Mouse (Mus musculus) midbrain, embryonic 14.5 days (tissue): ENCODE data around the gene Klhl12. TPM values are rescaled to one million over a fixed set of nuclear protein-coding genes. Genes with fewer than 3 reads are reported as not detected.

ENCODE experiments used
- ATAC-seq: fragments of 200-750 bp; cut with Nextera tagmentation; 2 replicates; pipeline ENCODE4 v1.8.0; 2017; ENCODE audit warnings: moderate number of reproducible peaks, moderate library complexity; ENCODE audit not compliant: low FRiP score, low TSS enrichment
- DNase-seq: peaks from one replicate; pipeline ENCODE4 v3.0.0-alpha.2; 2015
- H3K27ac ChIP-seq: fragments of 300-500 bp; sonication (generic); replicated peaks from 2 replicates; pipeline ENCODE4 v1.5.1; 2014; ENCODE audit warnings: mild to moderate bottlenecking, low read depth, low read length, moderate library complexity
- H3K27me3 ChIP-seq: fragments of 300-500 bp; sonication (generic); 2 replicates; pipeline ENCODE4 v1.6.1; 2014; ENCODE audit warnings: low read length, control low read depth, mixed read lengths; ENCODE audit not compliant: control insufficient read depth, insufficient read depth
- H3K36me3 ChIP-seq: fragments of 300-500 bp; sonication (generic); 2 replicates; pipeline ENCODE4 v1.6.1; 2014; ENCODE audit warnings: low read length, control low read depth; ENCODE audit not compliant: control insufficient read depth, insufficient read depth
- H3K4me1 ChIP-seq: fragments of 300-500 bp; sonication (generic); 2 replicates; pipeline ENCODE4 v1.6.1; 2014; ENCODE audit warnings: mild to moderate bottlenecking, antibody characterized with exemption, low read length, control low read depth; ENCODE audit not compliant: control insufficient read depth, insufficient read depth
- H3K4me2 ChIP-seq: fragments of 300-500 bp; sonication (generic); 2 replicates; pipeline ENCODE4 v1.6.1; 2014; ENCODE audit warnings: mild to moderate bottlenecking, low read length, moderate library complexity
- H3K4me3 ChIP-seq: fragments of 300-500 bp; sonication (generic); replicated peaks from 2 replicates; pipeline ENCODE4 v1.5.1; 2014; ENCODE audit warnings: low read depth, low read length
- H3K9ac ChIP-seq: fragments of 300-500 bp; sonication (generic); replicated peaks from 2 replicates; pipeline ENCODE4 v1.6.1; 2014; ENCODE audit warnings: mild to moderate bottlenecking, low read length, moderate library complexity
- H3K9me3 ChIP-seq: fragments of 300-500 bp; sonication (generic); 2 replicates; pipeline ENCODE4 v1.6.1; 2016; ENCODE audit warnings: low read length, control low read depth, mixed read lengths; ENCODE audit not compliant: control insufficient read depth
- WGBS: fragments of 180-500 bp; shearing (Covaris S2); extraction: QIAGEN DNeasy Blood & Tissue Kit; methylation state at CpG from one replicate; pipeline ENCODE4 v1.1.7; 2014; 5-methylcytosine and 5-hydroxymethylcytosine counted together
- polyA plus RNA-seq: library from polyadenylated mRNA; unstranded; fragments of >200 nt; fragmentation: Nextera tagmentation; extraction: Ambion mirVana; gene quantifications from 2 replicates; pipeline ENCODE4 v1.2.1, GENCODE M21; 2014

Gene Klhl12
- polyA plus RNA-seq, 1 experiment from 2014 or later: 34.4 TPM

DNA sequence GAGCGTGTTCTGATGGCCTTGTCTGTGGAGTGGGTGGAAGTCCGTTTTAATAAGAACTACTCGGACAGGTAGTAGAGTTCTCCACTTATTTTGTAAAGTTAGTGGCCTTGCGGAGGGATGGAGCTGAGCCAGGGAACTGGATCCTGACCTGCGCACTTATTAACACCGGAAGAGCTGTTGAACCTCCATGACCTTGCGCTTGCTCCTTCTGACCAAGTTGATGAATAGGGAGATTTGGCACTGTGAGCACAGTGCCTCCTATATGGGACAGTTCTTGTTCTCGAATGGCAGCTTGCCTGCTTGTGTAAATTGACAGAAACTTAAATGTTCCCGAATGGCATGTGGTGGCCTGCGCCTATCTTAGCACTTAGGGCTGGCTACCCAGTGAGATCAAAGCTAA, 40.7 kb downstream of the Klhl12 start:
- 93% methylated on average over 10 of the region's 10 CpGs for WGBS
- DNase-seq: no peak
- Histone ChIP-seq H3K4me1 (peaks cover 5% of the 10 kb centered on the region; the same call in 1 of the 2 replicates), H3K4me2 (peak overlapping the region; percentile 71), H3K36me3 (0 out of 2 replicates have a peak, but pooled peaks cover 4% of the 10 kb centered on the region), H3K27ac (no peak overlapping the region), H3K9me3 (no peaks in the 10 kb centered on the region), H3K9ac (no peak overlapping the region), H3K4me3 (no peak overlapping the region), H3K27me3 (no peaks in the 10 kb centered on the region)
- ATAC-seq: no peak

DNA sequence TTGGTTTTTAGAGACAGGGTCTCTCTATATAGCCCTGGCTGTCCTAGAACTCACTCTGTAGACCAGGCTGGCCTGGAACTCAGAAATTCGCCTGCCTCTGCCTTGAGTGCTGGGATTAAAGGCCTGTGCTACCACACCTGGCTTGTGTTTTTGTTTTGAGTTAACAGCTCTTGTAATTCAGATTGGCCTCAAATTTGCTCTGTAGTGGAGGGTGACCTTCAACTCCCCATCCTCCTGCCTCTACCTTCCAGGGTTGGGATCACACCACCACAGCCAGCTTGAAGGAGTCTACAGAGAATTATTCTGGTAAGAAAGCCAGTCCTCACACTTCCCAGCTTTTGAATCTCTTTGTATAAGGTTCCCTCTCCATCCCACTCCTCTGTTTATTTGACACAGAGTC, 45.6 kb downstream of the Klhl12 start:
- 100% methylated on average over 1 of the region's 1 CpGs for WGBS
- ATAC-seq (no peak), DNase-seq (no peak)
- no peaks in the 10 kb centered on the region for H3K9me3 ChIP-seq
- H3K4me3 ChIP-seq: no peak overlapping the region
- H3K27ac ChIP-seq: no peak overlapping the region
- no peak overlapping the region for H3K9ac ChIP-seq
- H3K4me2 ChIP-seq: no peak overlapping the region
- H3K27me3 ChIP-seq: no peaks in the 10 kb centered on the region
- H3K36me3 ChIP-seq: peaks cover 22% of the 10 kb centered on the region; the same call in 1 of the 2 replicates
- no peaks in the 10 kb centered on the region for H3K4me1 ChIP-seq

DNA sequence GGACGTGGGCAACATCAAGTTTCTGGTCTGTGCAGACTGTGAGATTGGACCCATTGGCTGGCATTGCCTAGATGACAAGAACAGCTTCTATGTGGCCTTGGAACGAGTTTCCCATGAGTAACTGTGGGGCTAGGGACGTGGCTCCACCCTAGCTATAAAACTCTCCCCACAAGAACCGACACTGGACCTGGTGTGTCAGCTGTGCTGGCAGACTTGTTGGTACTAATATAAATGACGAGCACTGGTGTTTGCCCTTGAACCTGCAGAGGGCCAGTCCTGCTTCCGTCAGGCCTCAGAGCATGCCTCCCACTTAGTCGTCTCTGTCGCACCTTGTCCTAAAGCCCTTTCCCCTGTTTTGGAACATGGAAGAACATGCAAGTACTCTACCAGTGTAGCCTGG, 50.9 kb downstream of the Klhl12 start:
- WGBS: 93% methylated on average over 8 of the region's 8 CpGs
- ATAC-seq: no peak
- DNase-seq: no peak

DNA sequence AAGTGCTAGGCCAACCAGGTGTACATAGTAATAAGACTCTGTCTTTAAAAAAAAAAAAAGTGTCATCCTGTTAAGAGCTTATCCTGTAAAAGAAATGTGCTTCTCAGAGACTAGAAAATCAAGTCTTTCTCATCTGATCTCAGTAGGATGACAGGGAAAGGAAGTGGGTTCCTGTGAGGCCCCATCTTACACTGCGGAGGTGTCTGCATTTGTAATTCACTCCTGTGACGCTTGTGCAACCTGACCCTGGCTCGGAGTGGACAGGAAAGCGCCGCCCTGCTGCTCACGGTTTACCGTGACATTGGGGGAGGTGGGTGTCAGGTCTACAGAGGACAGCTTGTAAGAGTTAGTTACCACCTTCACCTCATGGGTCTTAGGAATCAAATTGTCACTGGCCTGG, 54.7 kb downstream of the Klhl12 start:
- Histone ChIP-seq H3K4me1 (no peaks in the 10 kb centered on the region), H3K9me3 (no peaks in the 10 kb centered on the region), H3K27ac (no peak overlapping the region), H3K4me2 (no peak overlapping the region), H3K9ac (no peak overlapping the region), H3K36me3 (peaks cover 26% of the 10 kb centered on the region), H3K4me3 (no peak overlapping the region), H3K27me3 (peaks cover 6% of the 10 kb centered on the region; the same call in 1 of the 2 replicates)
- no peak for DNase-seq
- no peak for ATAC-seq
- WGBS: 60% methylated on average over 7 of the region's 7 CpGs

More for the DNA sequence above, 50.9 kb downstream of the Klhl12 start:
- Histone ChIP-seq H3K4me2 (no peak overlapping the region), H3K9me3 (no peaks in the 10 kb centered on the region), H3K4me1 (no peaks in the 10 kb centered on the region), H3K9ac (no peak overlapping the region), H3K27ac (no peak overlapping the region), H3K4me3 (no peak overlapping the region), H3K27me3 (no peaks in the 10 kb centered on the region), H3K36me3 (peaks cover 41% of the 10 kb centered on the region)

GRCm38 (mm10) chr1:134512183-134512582, 56.9 kb downstream of the Klhl12 start:
- no peak for ATAC-seq
- no peak overlapping the region for H3K9ac ChIP-seq

DNA sequence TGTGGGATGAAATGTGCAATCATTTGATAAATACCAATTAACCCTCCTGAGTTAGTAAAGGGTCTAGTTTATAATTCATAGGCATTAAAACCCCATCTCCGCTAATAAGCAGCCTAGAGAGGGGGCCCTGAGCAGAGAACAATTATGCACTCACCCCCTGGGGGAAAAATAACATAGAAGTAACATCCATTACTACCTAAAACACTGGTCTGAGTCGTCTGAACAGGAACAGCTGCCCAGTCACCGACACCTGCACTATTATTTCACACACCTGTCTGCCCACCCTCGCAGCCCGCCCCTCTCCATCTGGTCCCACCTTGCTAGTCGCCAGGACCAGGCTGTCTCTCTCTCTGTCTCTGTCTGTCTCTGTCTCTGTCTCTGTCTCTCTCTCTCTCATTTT, 57.3 kb downstream of the Klhl12 start:
- H3K9ac ChIP-seq: no peak overlapping the region
- WGBS: 61% methylated on average over 6 of the region's 6 CpGs
- H3K27ac ChIP-seq: no peak overlapping the region
- H3K27me3 ChIP-seq: peaks cover 6% of the 10 kb centered on the region; the same call in 1 of the 2 replicates
- peaks cover 7% of the 10 kb centered on the region for H3K36me3 ChIP-seq
- H3K4me2 ChIP-seq: peak overlapping the region; percentile 59; the same call in 1 of the 2 replicates
- H3K9me3 ChIP-seq: no peaks in the 10 kb centered on the region
- ATAC-seq: no peak
- no peak for DNase-seq
- no peak overlapping the region for H3K4me3 ChIP-seq
- H3K4me1 ChIP-seq: 0 out of 2 replicates have a peak, but pooled peaks cover 6% of the 10 kb centered on the region

More at GRCm38 (mm10) chr1:134512183-134512582, 56.9 kb downstream of the Klhl12 start:
- Histone ChIP-seq H3K36me3 (peaks cover 11% of the 10 kb centered on the region), H3K27ac (no peak overlapping the region), H3K4me3 (no peak overlapping the region), H3K9me3 (no peaks in the 10 kb centered on the region), H3K27me3 (peaks cover 6% of the 10 kb centered on the region; the same call in 1 of the 2 replicates), H3K4me1 (0 out of 2 replicates have a peak, but pooled peaks cover 6% of the 10 kb centered on the region), H3K4me2 (no peak overlapping the region)
- DNase-seq: no peak
- 64% methylated on average over 4 of the region's 4 CpGs for WGBS

- H3K9ac ChIP-seq: peak overlapping the region; percentile 42
- WGBS: 1% methylated on average over 38 of the region's 38 CpGs
- peaks cover 6% of the 10 kb centered on the region; the same call in 1 of the 2 replicates for H3K27me3 ChIP-seq
- no peaks in the 10 kb centered on the region for H3K9me3 ChIP-seq
- DNase-seq (peak; percentile 62), ATAC-seq (no peak)
- H3K4me1 ChIP-seq: 0 out of 2 replicates have a peak, but pooled peaks cover 6% of the 10 kb centered on the region
- peak overlapping the region; percentile 59 for H3K4me2 ChIP-seq
- no peak overlapping the region for H3K27ac ChIP-seq
- peak overlapping the region; percentile 33 for H3K4me3 ChIP-seq
- H3K36me3 ChIP-seq: peaks cover under 1% of the 10 kb centered on the region; the same call in 1 of the 2 replicates
Measured at GRCm38 (mm10) chr1:134513312-134513860, 58.1 kb downstream of the Klhl12 start.

DNA sequence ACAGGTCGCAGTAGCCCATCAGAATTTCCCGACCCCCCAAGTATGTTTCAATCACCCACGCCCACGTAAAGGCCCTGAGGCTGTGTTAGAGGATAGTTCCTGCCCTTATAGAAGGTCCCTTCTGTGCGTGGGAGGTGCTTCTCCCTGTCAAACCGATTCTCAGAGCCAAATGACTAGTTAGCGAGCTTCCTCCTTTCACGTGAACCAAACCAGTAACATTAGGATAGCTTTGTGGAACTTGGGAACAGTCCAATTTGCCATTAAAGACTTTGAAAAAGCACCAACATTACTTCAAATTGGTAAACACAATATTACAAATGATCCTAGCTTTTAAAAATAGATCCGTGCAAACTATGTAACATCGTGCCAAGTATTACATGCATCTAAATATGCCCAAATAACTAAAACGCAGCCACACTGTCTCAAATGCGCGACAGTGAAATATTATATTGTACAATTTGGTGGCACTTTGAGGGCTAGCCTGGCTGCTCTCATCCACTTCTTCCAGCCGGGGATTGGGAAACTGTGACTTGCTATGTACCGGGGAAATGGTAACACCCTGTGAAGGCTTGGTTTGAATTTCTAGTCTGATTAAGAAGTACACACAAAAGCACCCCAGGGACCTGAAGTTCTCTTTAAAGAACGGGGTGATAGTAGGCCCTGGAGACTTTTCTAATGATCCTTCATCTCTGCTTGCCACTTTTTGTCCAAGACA, 58.7 kb downstream of the Klhl12 start:
- Histone ChIP-seq H3K9ac (no peak overlapping the region), H3K27ac (no peak overlapping the region), H3K36me3 (no peaks in the 10 kb centered on the region), H3K27me3 (peaks cover 6% of the 10 kb centered on the region; the same call in 1 of the 2 replicates), H3K9me3 (no peaks in the 10 kb centered on the region), H3K4me3 (no peak overlapping the region), H3K4me2 (peak overlapping the region; percentile 59; the same call in 1 of the 2 replicates), H3K4me1 (0 out of 2 replicates have a peak, but pooled peaks cover 6% of the 10 kb centered on the region)
- WGBS: 45% methylated on average over 16 of the region's 16 CpGs
- no peak for DNase-seq
- ATAC-seq: no peak
